Comparison of ENCODE assay signal across 8 mouse cellular contexts in genomic region chr4:135801543-135801942, GRCm38 (mm10). TPM values are rescaled to one million over a fixed set of nuclear protein-coding genes. Genes with fewer than 3 reads are reported as not detected.
DNase-seq lines count a peak whose midpoint lies in the region; ATAC-seq lines count a peak whose summit lies in the region.

No protein-coding gene starts in this region.

- DNase-seq in adrenal gland, postnatal 36 days, result peak; percentile 91 to 92
- DNase-seq in embryonic facial prominence, embryonic 11.5 days (ENCODE audit: low spot score), result peak; percentile 93
- DNase-seq in kidney, postnatal 4 days, result peak; percentile 95
- DNase-seq in ovary, postnatal 36 days (ENCODE audit: low spot score), result peak; percentile 89
- peak; percentile 83 for DNase-seq in thymus, postnatal 14 days

- 21% methylated on average over 8 of the region's 8 CpGs for WGBS in embryonic facial prominence, embryonic 11.5 days
- WGBS in heart, embryonic 12.5 days, result 26% methylated on average over 8 of the region's 8 CpGs
- 18% methylated on average over 8 of the region's 8 CpGs for WGBS in liver, embryonic 16.5 days (ENCODE audit: insufficient replicate concordance)

- H3K27me3 ChIP-seq in embryonic facial prominence, embryonic 11.5 days (ENCODE audit: control insufficient read depth, insufficient read depth, low read length), result no peaks in the 10 kb centered on the region
- no peaks in the 10 kb centered on the region for H3K27me3 ChIP-seq in heart, embryonic 12.5 days (replicated peaks)
- H3K27me3 ChIP-seq in liver, embryonic 16.5 days (ENCODE audit: control insufficient read depth, insufficient read depth, low read depth, low read length), result no peaks in the 10 kb centered on the region

- no peak overlapping the region for H3K4me3 ChIP-seq in embryonic facial prominence, embryonic 11.5 days (ENCODE audit: low read depth, low read length)
- no peak overlapping the region for H3K4me3 ChIP-seq in heart, embryonic 12.5 days
- no peak overlapping the region for H3K4me3 ChIP-seq in liver, embryonic 16.5 days (ENCODE audit: low read depth, low read length)

- no peak overlapping the region for H3K27ac ChIP-seq in embryonic facial prominence, embryonic 11.5 days (replicated peaks; ENCODE audit: low read depth, low read length)
- H3K27ac ChIP-seq in heart, embryonic 12.5 days (ENCODE audit: poor library complexity, severe bottlenecking), result no peak overlapping the region
- H3K27ac ChIP-seq in liver, embryonic 16.5 days (ENCODE audit: low read length), result no peak overlapping the region

- H3K4me1 ChIP-seq in embryonic facial prominence, embryonic 11.5 days (ENCODE audit: control insufficient read depth, insufficient read depth, low read length), result no peaks in the 10 kb centered on the region; the same call in 1 of the 2 replicates
- peaks cover 12% of the 10 kb centered on the region for H3K4me1 ChIP-seq in heart, embryonic 12.5 days (replicated peaks)
- peaks cover 3% of the 10 kb centered on the region for H3K4me1 ChIP-seq in liver, embryonic 16.5 days (ENCODE audit: control insufficient read depth, low read depth, low read length)

- H3K9me3 ChIP-seq in embryonic facial prominence, embryonic 11.5 days (replicated peaks; ENCODE audit: control insufficient read depth, low read length), result no peaks in the 10 kb centered on the region
- H3K9me3 ChIP-seq in heart, embryonic 12.5 days (replicated peaks), result 0 out of 2 replicates have a peak, but pooled peaks cover 10% of the 10 kb centered on the region
- 0 out of 2 replicates have a peak, but pooled peaks cover 2% of the 10 kb centered on the region for H3K9me3 ChIP-seq in liver, embryonic 16.5 days (replicated peaks; ENCODE audit: control insufficient read depth, low read length)

- H3K9ac ChIP-seq in embryonic facial prominence, embryonic 11.5 days (replicated peaks; ENCODE audit: low read length), result no peak overlapping the region
- no peak overlapping the region for H3K9ac ChIP-seq in heart, embryonic 12.5 days
- H3K9ac ChIP-seq in liver, embryonic 16.5 days (ENCODE audit: low read depth, low read length), result no peak overlapping the region

- no peaks in the 10 kb centered on the region for H3K36me3 ChIP-seq in embryonic facial prominence, embryonic 11.5 days (replicated peaks; ENCODE audit: control insufficient read depth, insufficient read depth, low read depth, low read length)
- no peaks in the 10 kb centered on the region for H3K36me3 ChIP-seq in heart, embryonic 12.5 days
- no peaks in the 10 kb centered on the region for H3K36me3 ChIP-seq in liver, embryonic 16.5 days (ENCODE audit: control insufficient read depth, insufficient read depth)

- H3K4me2 ChIP-seq in embryonic facial prominence, embryonic 11.5 days (ENCODE audit: low read depth, low read length), result no peak overlapping the region
- no peak overlapping the region for H3K4me2 ChIP-seq in heart, embryonic 12.5 days
- no peak overlapping the region for H3K4me2 ChIP-seq in liver, embryonic 16.5 days (ENCODE audit: low read depth, low read length)

- ATAC-seq in CD4-positive, CD25-positive, alpha-beta regulatory T cell, adult 4 months, result peak; percentile 34
- no peak for ATAC-seq in embryonic facial prominence, embryonic 11.5 days (replicated peaks; ENCODE audit: insufficient number of reproducible peaks, low FRiP score, low TSS enrichment, low read depth)
- 0 out of 2 replicates have a peak, but pooled peaks have one; percentile 37 for ATAC-seq in heart, embryonic 12.5 days (ENCODE audit: insufficient number of reproducible peaks, low FRiP score)
- peak; percentile 30 for ATAC-seq in liver, embryonic 16.5 days (ENCODE audit: low read depth)

RNA-seq across cellular contexts. Expression of gene Myom3, which starts 42.0 kb away (rescaled TPM):
- not detected for polyA plus RNA-seq in CD4-positive, CD25-positive, alpha-beta regulatory T cell, adult 4 months (2017; shearing (Covaris generic))
- under 1 TPM; 0.16 to 0.33 TPM for total RNA-seq in adrenal gland, postnatal 36 days (2021)
- 0.31 TPM in 1 of 2 replicates, not detected in the other for polyA plus RNA-seq in embryonic facial prominence, embryonic 11.5 days (2014; fragmentation: Nextera tagmentation; extraction: Ambion mirVana)
- 0.08 and 0.17 TPM in 2 replicates for polyA plus RNA-seq in heart, embryonic 12.5 days (2016; fragmentation: Nextera tagmentation; extraction: Ambion mirVana)
- polyA plus RNA-seq in liver, embryonic 16.5 days (2015; fragmentation: Nextera tagmentation; extraction: Ambion mirVana), result 0.35 and 0.72 TPM in 2 replicates

RNA-seq across cellular contexts. Expression of gene Srsf10, which starts 54.0 kb away (rescaled TPM):
- 100 to 1,000 TPM; 195 to 208 TPM for polyA plus RNA-seq in CD4-positive, CD25-positive, alpha-beta regulatory T cell, adult 4 months (2017; shearing (Covaris generic))
- total RNA-seq in adrenal gland, postnatal 36 days (2021), result 100 to 1,000 TPM in 1 of 2 experiments, 10 to 100 TPM in 1; 82.3 to 120 TPM
- polyA plus RNA-seq in embryonic facial prominence, embryonic 11.5 days (2014; fragmentation: Nextera tagmentation; extraction: Ambion mirVana), result 421 and 489 TPM in 2 replicates
- 178 and 189 TPM in 2 replicates for polyA plus RNA-seq in heart, embryonic 12.5 days (2016; fragmentation: Nextera tagmentation; extraction: Ambion mirVana)
- polyA plus RNA-seq in liver, embryonic 16.5 days (2015; fragmentation: Nextera tagmentation; extraction: Ambion mirVana), result 81.8 and 90.3 TPM in 2 replicates
